Mouse (Mus musculus) liver, embryonic 14.5 days (tissue): ENCODE measurements around the gene Bnipl.

Experiments
- CTCF ChIP-seq: IDR thresholded peaks from 2 replicates; pipeline ENCODE4 v1.5.1; 2016; ENCODE audit warnings: antibody characterized with exemption, low read depth, control low read depth
- EP300 ChIP-seq: IDR thresholded peaks from 2 replicates; pipeline ENCODE4 v1.6.1; 2016; ENCODE audit warnings: antibody characterized with exemption, low read depth

DNA sequence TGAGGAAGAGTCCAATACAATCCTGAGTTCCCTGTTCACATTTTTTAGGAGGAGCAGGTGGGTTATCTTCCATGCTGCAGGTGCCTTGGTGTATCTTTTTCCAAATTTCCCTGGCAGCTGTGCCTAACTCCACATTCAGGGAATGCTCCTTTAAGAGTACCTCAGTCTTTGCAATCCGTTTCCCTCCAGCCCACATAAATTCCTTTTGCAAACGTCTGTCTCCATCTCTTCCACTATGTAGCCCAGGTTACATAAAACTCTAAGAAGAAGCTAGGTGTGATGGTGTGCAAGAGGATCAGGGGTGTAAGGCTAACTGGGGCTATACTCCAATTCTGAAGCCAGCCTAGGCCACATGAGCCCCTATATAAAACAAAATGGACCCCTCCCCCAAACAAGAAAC is 7.9 kb downstream of the Bnipl start:
- no peak for TF ChIP-seq CTCF
- TF ChIP-seq EP300: no peak
